28 mouse cellular contexts compared by ENCODE assay signal in the genomic region with DNA sequence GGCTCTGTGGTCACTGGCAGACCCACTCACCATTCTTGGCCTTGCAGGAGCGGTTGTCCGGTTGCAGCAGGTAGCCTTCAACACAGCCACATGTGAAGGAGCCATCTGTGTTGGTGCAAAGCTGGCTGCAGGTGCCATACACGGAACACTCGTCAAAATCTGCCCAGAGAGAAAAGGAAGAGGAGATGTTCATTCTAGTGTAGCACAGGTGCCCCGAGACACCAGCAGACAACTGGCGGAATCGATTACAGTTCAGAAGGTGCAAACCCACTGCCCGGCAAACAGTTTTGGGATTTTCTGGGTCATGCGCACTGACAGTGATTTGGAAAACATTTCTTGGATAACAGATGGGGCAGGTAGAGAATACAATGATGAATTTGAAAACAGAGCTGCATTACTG. TPM values are rescaled to one million over a fixed set of nuclear protein-coding genes. Genes with fewer than 3 reads are reported as not detected.
A peak's percentile ranks its signal among the peaks of the same experiment; 100 is the strongest.
DNase-seq lines count a peak whose midpoint lies in the region; ATAC-seq and TF ChIP-seq lines count a peak whose summit lies in the region.
"Had no signal": no experiment of that assay in that cellular context is flagged by ENCODE, and none has a peak within 500 bp of the region (broad histone marks: within the 10 kb centered on the region; RNA-seq: fewer than 3 reads in every experiment).

No protein-coding gene starts in this region.

- peaks cover 6% of the 10 kb centered on the region; the same call in 1 of the 2 replicates for H3K79me2 ChIP-seq in liver, adult 2 months (ENCODE audit: control insufficient read depth, insufficient read depth, low read length)

- peak overlapping the region; percentile 61; the same call in 1 of the 2 replicates for H3K27ac ChIP-seq in gastrocnemius, adult 2 months
- H3K27ac ChIP-seq in liver, adult 2 months (replicated peaks; ENCODE audit: insufficient read depth, low read depth, low read length), result peak overlapping the region; percentile 74; the same call in 1 of the 2 replicates
- H3K27ac ChIP-seq in intestine, embryonic 15.5 days, result 0 out of 2 replicates have a peak overlapping the region, but pooled peaks have one; percentile 89
- H3K27ac ChIP-seq: hindbrain, embryonic 15.5 days; midbrain, embryonic 12.5 days; neural tube, embryonic 12.5 days had no signal

- H3K27me3 ChIP-seq in liver, adult 2 months (ENCODE audit: control insufficient read depth, insufficient read depth, low read length), result no peaks in the 10 kb centered on the region
- H3K27me3 ChIP-seq in intestine, embryonic 15.5 days (replicated peaks), result no peaks in the 10 kb centered on the region
- H3K27me3 ChIP-seq: heart, embryonic 13.5 days; hindbrain, embryonic 15.5 days; limb, embryonic 12.5 days; midbrain, embryonic 12.5 days; neural tube, embryonic 12.5 days had no signal

- TF ChIP-seq POLR2A in liver, adult 2 months (IDR thresholded peaks at IDR 0.05; ENCODE audit: extremely low read depth, insufficient read depth, low read length), result no peak

- WGBS in liver, adult 2 months, result 81% methylated on average over 9 of the region's 9 CpGs
- WGBS in intestine, embryonic 15.5 days, result 94% methylated on average over 9 of the region's 9 CpGs

- no peak for ATAC-seq in intestine, embryonic 15.5 days
- ATAC-seq: activated CD4-positive, CD25-positive, alpha-beta regulatory T cell, adult 4 months; forebrain, embryonic 14.5 days; inflammation-experienced regulatory T-cells, adult 6 months; liver, embryonic 12.5 days; liver, postnatal 0 days had no signal

- no peak overlapping the region for H3K4me2 ChIP-seq in intestine, embryonic 15.5 days (replicated peaks)
- H3K4me2 ChIP-seq: heart, embryonic 13.5 days; hindbrain, embryonic 15.5 days; limb, embryonic 12.5 days; liver, embryonic 12.5 days; midbrain, embryonic 12.5 days; neural tube, embryonic 12.5 days had no signal

- H3K9me3 ChIP-seq in intestine, embryonic 15.5 days, result no peaks in the 10 kb centered on the region
- H3K9me3 ChIP-seq: heart, embryonic 13.5 days; hindbrain, embryonic 15.5 days; limb, embryonic 12.5 days; liver, embryonic 12.5 days; midbrain, embryonic 12.5 days; neural tube, embryonic 12.5 days had no signal

- intact Hi-C loops in gastrocnemius, adult 2 months (cut with DNase I), result no loop called here
- intact Hi-C loops in gastrocnemius, postnatal 14 days (cut with DNase I; ENCODE audit: low total_unique reads), result no loop called here

- no peak overlapping the region for H3K9ac ChIP-seq in liver, adult 2 months (ENCODE audit: low read depth, low read length)
- no peak overlapping the region for H3K9ac ChIP-seq in intestine, embryonic 15.5 days
- H3K9ac ChIP-seq: heart, embryonic 13.5 days; hindbrain, embryonic 15.5 days; limb, embryonic 12.5 days; liver, embryonic 12.5 days; liver, postnatal 0 days; midbrain, embryonic 12.5 days; neural tube, embryonic 12.5 days had no signal

- TF ChIP-seq CTCF in gastrocnemius, adult 2 months (IDR thresholded peaks at IDR 0.05), result no peak
- no peak for TF ChIP-seq CTCF in liver, adult 2 months (IDR thresholded peaks at IDR 0.05; ENCODE audit: low read depth, low read length)

- peaks cover 58% of the 10 kb centered on the region for H3K36me3 ChIP-seq in liver, adult 2 months (ENCODE audit: control insufficient read depth, insufficient read depth, low read length)
- peaks cover 21% of the 10 kb centered on the region for H3K36me3 ChIP-seq in intestine, embryonic 15.5 days

- H3K4me3 ChIP-seq in gastrocnemius, adult 2 months, result no peak overlapping the region
- no peak overlapping the region for H3K4me3 ChIP-seq in liver, adult 2 months (ENCODE audit: insufficient read depth, low read depth, low read length)
- no peak overlapping the region for H3K4me3 ChIP-seq in intestine, embryonic 15.5 days (replicated peaks)
- H3K4me3 ChIP-seq: heart, adult 2 months; heart, embryonic 13.5 days; hindbrain, embryonic 15.5 days; limb, embryonic 12.5 days; liver, embryonic 12.5 days; midbrain, embryonic 12.5 days; myocyte; neural tube, embryonic 12.5 days had no signal

- no peak for DNase-seq in gastrocnemius, adult 2 months
- DNase-seq in gastrocnemius, postnatal 14 days, result no peak
- DNase-seq in liver, adult 2 months (ENCODE audit: extremely low read depth, low read depth, low spot score), result no peak
- DNase-seq in liver, result no peak
- DNase-seq in frontal cortex, postnatal 14 days (ENCODE audit: low spot score in 2 of 2), result no peak
- DNase-seq in cerebellum, adult 18-20 months, result no peak
- DNase-seq: adrenal gland, adult 2 months; adrenal gland, postnatal 36 days; cerebellum, adult 8-10 months; cerebellum, postnatal 25 days; heart, adult 2 months; heart, postnatal 10 days; kidney, adult 8-10 months; lung, postnatal 36 days; right cerebral cortex, adult 18-20 months; spleen, adult 18-20 months had no signal

- H3K4me1 ChIP-seq in liver, adult 2 months (ENCODE audit: control insufficient read depth, insufficient read depth, low read length), result peaks cover 42% of the 10 kb centered on the region
- H3K4me1 ChIP-seq in intestine, embryonic 15.5 days (replicated peaks), result peaks cover 55% of the 10 kb centered on the region
- H3K4me1 ChIP-seq: hindbrain, embryonic 15.5 days; midbrain, embryonic 12.5 days; neural tube, embryonic 12.5 days had no signal

RNA-seq across cellular contexts. Expression of gene Lrp1, which starts 15.2 kb away (rescaled TPM):
- 10 to 100 TPM; 34.6 to 71.3 TPM for total RNA-seq in gastrocnemius, adult 2 months (2021)
- total RNA-seq in gastrocnemius, postnatal 14 days (2021), result 100 to 1,000 TPM in 1 of 2 experiments, 10 to 100 TPM in 1; 73.8 to 101 TPM
- 193 and 278 TPM in 2 replicates for total RNA-seq in liver, adult 2 months (2014; rRNA removed)
- 354 and 373 TPM in 2 replicates for polyA plus RNA-seq in liver, adult 2 months (2012; rRNA removed)
- 67.2 and 77.1 TPM in 2 replicates for polyA plus RNA-seq in intestine, embryonic 15.5 days (2015; fragmentation: Nextera tagmentation; extraction: Ambion mirVana)

RNA-seq across cellular contexts. Expression of gene Stat6, which starts 37.0 kb away (rescaled TPM):
- total RNA-seq in gastrocnemius, adult 2 months (2021), result 10 to 100 TPM; 17.1 to 18.9 TPM
- total RNA-seq in gastrocnemius, postnatal 14 days (2021), result 10 to 100 TPM; 16.1 to 16.6 TPM
- total RNA-seq in liver, adult 2 months (2014; rRNA removed), result 27.7 and 29.1 TPM in 2 replicates
- 29.4 and 44.7 TPM in 2 replicates for polyA plus RNA-seq in liver, adult 2 months (2012; rRNA removed)
- 37.7 and 39.9 TPM in 2 replicates for polyA plus RNA-seq in intestine, embryonic 15.5 days (2015; fragmentation: Nextera tagmentation; extraction: Ambion mirVana)
